Mouse (Mus musculus) layer of hippocampus, adult 9-10 months (tissue): ENCODE results near the gene Sik3.
"Not testable (repeated sequence)": the region's sequence is repeated elsewhere in the genome, so short reads cannot be mapped to it uniquely, and the experiment has no call there.

ENCODE experiments used
- DNase-seq: peaks from one replicate; pipeline ENCODE4 v3.0.0; 2022; ENCODE audit warnings: low spot score

Sik3 gene

GRCm38 (mm10) chr9:46058065-46058464 is 45.4 kb downstream of the Sik3 start:
- DNase-seq = no peak

GRCm38 (mm10) chr9:46060249-46060648 is 47.6 kb downstream of the Sik3 start:
- no peak for DNase-seq

- no peak for DNase-seq
Observed at GRCm38 (mm10) chr9:46061696-46062425, 49.2 kb downstream of the Sik3 start.

GRCm38 (mm10) chr9:46064331-46064730 is 51.7 kb downstream of the Sik3 start:
- no peak for DNase-seq

- DNase-seq = no peak
Observed at GRCm38 (mm10) chr9:46066711-46067110, 54.1 kb downstream of the Sik3 start.

GRCm38 (mm10) chr9:46067691-46068090 is 55.1 kb downstream of the Sik3 start:
- no peak for DNase-seq

- no peak for DNase-seq
Observed at GRCm38 (mm10) chr9:46069013-46069412, 56.4 kb downstream of the Sik3 start.

- no peak for DNase-seq
Observed at GRCm38 (mm10) chr9:46072101-46072835, 59.6 kb downstream of the Sik3 start.

- no peak for DNase-seq
Observed at GRCm38 (mm10) chr9:46073443-46073842, 60.8 kb downstream of the Sik3 start.

GRCm38 (mm10) chr9:46075578-46075977 is 63.0 kb downstream of the Sik3 start:
- no peak for DNase-seq

GRCm38 (mm10) chr9:46082381-46082821 is 69.8 kb downstream of the Sik3 start:
- no peak for DNase-seq

GRCm38 (mm10) chr9:46083490-46083893 is 70.9 kb downstream of the Sik3 start:
- DNase-seq = no peak

GRCm38 (mm10) chr9:46085898-46086297 is 73.3 kb downstream of the Sik3 start:
- DNase-seq = no peak

GRCm38 (mm10) chr9:46086826-46087225 is 74.2 kb downstream of the Sik3 start:
- no peak for DNase-seq

- no peak for DNase-seq
Observed at GRCm38 (mm10) chr9:46087461-46087860, 74.8 kb downstream of the Sik3 start.

- no peak for DNase-seq
Observed at GRCm38 (mm10) chr9:46088722-46089121, 76.1 kb downstream of the Sik3 start.

GRCm38 (mm10) chr9:46090066-46090465 is 77.4 kb downstream of the Sik3 start:
- DNase-seq = no peak

- not testable (repeated sequence) for DNase-seq
Observed at GRCm38 (mm10) chr9:46091157-46091556, 78.5 kb downstream of the Sik3 start.

GRCm38 (mm10) chr9:46092633-46093032 is 80.0 kb downstream of the Sik3 start:
- DNase-seq = no peak

GRCm38 (mm10) chr9:46098360-46098985 is 85.9 kb downstream of the Sik3 start:
- no peak for DNase-seq

GRCm38 (mm10) chr9:46099107-46099506 is 86.5 kb downstream of the Sik3 start:
- DNase-seq = no peak

GRCm38 (mm10) chr9:46103154-46103553 is 90.5 kb downstream of the Sik3 start:
- DNase-seq = no peak

- DNase-seq = no peak
Observed at GRCm38 (mm10) chr9:46106105-46106504, 93.5 kb downstream of the Sik3 start.
